Mouse (Mus musculus) liver, embryonic 14.5 days (tissue): ENCODE data around the gene Iqschfp. TPM values are rescaled to one million over a fixed set of nuclear protein-coding genes. Genes with fewer than 3 reads are reported as not detected.

ENCODE experiments used
- ATAC-seq: fragments of 200-750 bp; cut with Nextera tagmentation; 2 replicates; pipeline ENCODE4 v1.8.0; 2017; ENCODE audit warnings: moderate number of reproducible peaks, mild to moderate bottlenecking, moderate library complexity; ENCODE audit not compliant: insufficient read depth
- DNase-seq, 3 experiments: peaks; one replicate each; pipeline ENCODE4 v3.0.0-alpha.2; 2012 to 2013; ENCODE audit warnings: low read depth in 3 of 3, low spot score in 3 of 3
- H3K27ac ChIP-seq: fragments of 300-500 bp; sonication (generic); 2 replicates; pipeline ENCODE4 v1.5.1; 2014; ENCODE audit warnings: moderate library complexity, mild to moderate bottlenecking, control low read depth, inconsistent platforms
- H3K27me3 ChIP-seq: fragments of 300-500 bp; sonication (generic); 2 replicates; pipeline ENCODE4 v1.6.1; 2014; ENCODE audit warnings: mild to moderate bottlenecking, low read length, moderate library complexity; ENCODE audit not compliant: control insufficient read depth, insufficient read depth
- H3K36me3 ChIP-seq: fragments of 300-500 bp; sonication (generic); replicated peaks from 2 replicates; pipeline ENCODE4 v1.6.1; 2014; ENCODE audit warnings: low read depth; ENCODE audit not compliant: control insufficient read depth, insufficient read depth
- H3K4me1 ChIP-seq, 2 experiments: fragments of 200-500 bp in 1 of 2; fragments of 300-500 bp in 1 of 2; sonication (generic) in 1 of 2; replicated peaks; 2 replicates each; pipeline ENCODE4 v1.6.1; 2012 to 2014; ENCODE audit warnings: antibody characterized with exemption in 1 of 2, inconsistent platforms in 1 of 2, low read length in 1 of 2; ENCODE audit not compliant: control insufficient read depth in 2 of 2, insufficient read depth in 2 of 2
- H3K4me2 ChIP-seq: fragments of 300-500 bp; sonication (generic); 2 replicates; pipeline ENCODE4 v1.6.1; 2014; ENCODE audit warnings: low read depth, mild to moderate bottlenecking, control low read depth, moderate library complexity
- H3K4me3 ChIP-seq, 2 experiments: fragments of 200-500 bp in 1 of 2; fragments of 300-500 bp in 1 of 2; sonication (generic) in 1 of 2; 2 replicates each; pipeline ENCODE4 v1.5.1; 2012 to 2014; ENCODE audit warnings: low read depth in 2 of 2, low read length in 2 of 2, mild to moderate bottlenecking in 2 of 2, control low read depth in 1 of 2, inconsistent platforms in 1 of 2, moderate library complexity in 1 of 2; ENCODE audit not compliant: insufficient read depth in 1 of 2
- H3K9ac ChIP-seq: fragments of 300-500 bp; sonication (generic); replicated peaks from 2 replicates; pipeline ENCODE4 v1.6.1; 2014; ENCODE audit warnings: mild to moderate bottlenecking, control low read depth, moderate library complexity
- H3K9me3 ChIP-seq: fragments of 300-500 bp; sonication (generic); 2 replicates; pipeline ENCODE4 v1.6.1; 2016; ENCODE audit warnings: low read length, mixed read lengths; ENCODE audit not compliant: control insufficient read depth
- CTCF ChIP-seq: IDR thresholded peaks from 2 replicates; pipeline ENCODE4 v1.5.1; 2016; ENCODE audit warnings: antibody characterized with exemption, low read depth, control low read depth
- EP300 ChIP-seq: IDR thresholded peaks from 2 replicates; pipeline ENCODE4 v1.6.1; 2016; ENCODE audit warnings: antibody characterized with exemption, low read depth
- WGBS: fragments of 180-500 bp; shearing (Covaris S2); extraction: QIAGEN DNeasy Blood & Tissue Kit; methylation state at CpG from one replicate; pipeline ENCODE4 v1.1.7; 2014; ENCODE audit not compliant: insufficient replicate concordance; 5-methylcytosine and 5-hydroxymethylcytosine counted together
- polyA plus RNA-seq, 2 experiments: library from polyadenylated mRNA; depleted of rRNA in 1 of 2; stranded (reverse) in 1 of 2; unstranded in 1 of 2; fragments of >200 nt; fragmentation: Nextera tagmentation in 1 of 2; extraction: Ambion mirVana in 1 of 2; gene quantifications; 2 replicates each; pipeline versions ENCODE4 v1.2.1 to v1.2.3; 2012 to 2014

Iqschfp gene
- polyA plus RNA-seq, 2 experiments, result not detected

DNA sequence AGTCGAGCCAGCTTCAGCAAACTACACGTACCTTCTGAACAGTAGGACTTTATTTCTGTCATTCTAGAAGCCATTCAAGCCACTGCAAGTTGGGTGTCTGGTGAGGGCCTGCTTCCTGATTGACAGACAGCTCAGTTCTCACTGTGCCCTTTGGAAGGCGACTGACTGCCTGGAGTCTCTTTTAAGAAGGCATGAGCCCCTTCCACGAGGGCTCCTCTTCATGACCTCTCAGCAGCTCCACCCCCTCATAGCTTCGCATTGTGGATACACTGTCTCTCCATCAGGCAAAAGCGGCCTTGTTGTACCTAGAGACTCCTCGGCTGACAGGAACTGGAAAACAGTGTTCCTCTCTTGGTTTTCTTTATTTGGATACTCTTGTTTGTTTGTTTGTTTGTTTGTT, 676.7 kb downstream of the Iqschfp start:
- Histone ChIP-seq H3K27ac (no peak overlapping the region), H3K4me3 (no peak overlapping the region), H3K4me2 (no peak overlapping the region), H3K9me3 (no peaks in the 10 kb centered on the region), H3K27me3 (no peaks in the 10 kb centered on the region), H3K4me1 (no peaks in the 10 kb centered on the region), H3K36me3 (no peaks in the 10 kb centered on the region), H3K9ac (no peak overlapping the region)
- no peak for TF ChIP-seq EP300
- no peak for TF ChIP-seq CTCF
- no peak for DNase-seq
- no peak for ATAC-seq
- WGBS, result 60% methylated on average over 7 of the region's 7 CpGs

DNA sequence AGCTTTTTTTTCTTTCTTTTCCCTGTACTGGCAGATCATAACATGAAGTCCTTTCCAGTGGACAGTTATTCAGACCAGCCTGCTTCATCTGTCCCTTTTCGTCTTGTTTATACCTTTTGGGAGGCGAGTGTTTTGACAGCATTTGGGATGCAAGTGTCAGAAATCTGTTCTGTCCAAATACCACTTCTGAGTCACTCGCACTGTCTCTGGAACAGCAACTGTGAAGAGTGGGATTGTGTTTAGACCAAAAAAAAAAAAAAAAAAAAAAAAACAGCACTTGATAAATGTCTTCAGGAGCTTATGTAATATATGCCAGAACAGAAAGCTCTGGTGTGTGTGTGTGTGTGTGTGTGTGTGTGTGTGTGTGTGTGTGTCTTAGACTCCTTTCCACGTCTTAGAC, 678.3 kb downstream of the Iqschfp start:
- Histone ChIP-seq H3K9me3 (no peaks in the 10 kb centered on the region), H3K36me3 (no peaks in the 10 kb centered on the region), H3K4me2 (no peak overlapping the region), H3K9ac (no peak overlapping the region), H3K4me1 (no peaks in the 10 kb centered on the region), H3K4me3 (no peak overlapping the region), H3K27me3 (no peaks in the 10 kb centered on the region), H3K27ac (no peak overlapping the region)
- no peak for TF ChIP-seq EP300
- TF ChIP-seq CTCF, result no peak
- no peak for DNase-seq
- ATAC-seq, result no peak
- 63% methylated on average over 4 of the region's 4 CpGs for WGBS

DNA sequence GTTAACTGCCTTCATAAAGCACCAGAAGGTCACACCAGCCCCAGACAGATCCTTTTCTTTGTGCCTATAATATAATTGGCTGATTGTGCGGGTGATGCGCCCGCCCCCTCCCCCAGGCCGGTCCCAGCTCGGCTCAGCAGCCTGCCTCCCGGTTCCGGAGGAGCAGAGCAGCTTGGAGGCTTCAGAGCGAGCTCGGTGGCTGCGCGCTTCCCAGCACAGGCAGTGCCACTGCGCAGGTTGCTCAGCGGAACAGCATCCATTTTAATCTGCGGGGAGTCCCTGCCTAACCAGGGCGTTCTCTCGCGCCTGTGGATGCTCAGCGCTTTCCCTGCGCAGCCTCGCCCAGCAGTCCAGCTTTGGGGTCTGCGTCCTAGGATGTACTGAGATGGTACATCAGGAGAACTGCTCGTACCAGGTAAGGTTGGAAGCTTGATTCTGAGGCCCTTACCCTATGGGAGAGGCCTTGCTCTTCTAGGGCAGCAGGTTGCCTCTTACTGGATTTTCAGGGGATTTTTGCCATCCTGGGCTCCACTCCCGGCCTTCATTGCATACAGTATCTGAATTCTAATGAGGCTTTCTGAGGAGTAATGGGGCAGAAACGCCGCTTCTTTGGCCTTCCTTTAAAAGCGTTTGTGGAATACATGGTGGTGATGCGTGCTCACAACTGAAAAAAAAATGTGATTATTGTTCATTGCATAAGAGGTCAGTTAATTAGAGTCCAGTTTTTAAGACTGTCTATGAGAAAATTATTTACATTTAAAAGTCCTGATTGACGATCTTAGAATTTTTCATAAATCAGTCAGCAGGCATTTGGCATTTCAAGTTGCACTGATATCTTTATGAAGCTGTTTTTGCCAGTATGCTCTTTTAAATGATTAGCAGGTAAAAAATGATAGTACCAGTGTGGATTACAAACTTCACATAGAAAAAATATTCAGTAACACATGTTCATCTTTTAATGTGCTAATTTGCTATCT, 680.5 kb downstream of the Iqschfp start:
- Histone ChIP-seq H3K36me3 (no peaks in the 10 kb centered on the region), H3K27ac (no peak overlapping the region), H3K4me2 (peak overlapping the region; percentile 13; the same call in 1 of the 2 replicates), H3K4me3 (no peak overlapping the region), H3K27me3 (no peaks in the 10 kb centered on the region), H3K9me3 (no peaks in the 10 kb centered on the region), H3K9ac (no peak overlapping the region), H3K4me1 (no peaks in the 10 kb centered on the region)
- DNase-seq, result no peak
- TF ChIP-seq EP300, result no peak
- TF ChIP-seq CTCF, result no peak
- no peak for ATAC-seq
- WGBS, result 28% methylated on average over 28 of the region's 28 CpGs

DNA sequence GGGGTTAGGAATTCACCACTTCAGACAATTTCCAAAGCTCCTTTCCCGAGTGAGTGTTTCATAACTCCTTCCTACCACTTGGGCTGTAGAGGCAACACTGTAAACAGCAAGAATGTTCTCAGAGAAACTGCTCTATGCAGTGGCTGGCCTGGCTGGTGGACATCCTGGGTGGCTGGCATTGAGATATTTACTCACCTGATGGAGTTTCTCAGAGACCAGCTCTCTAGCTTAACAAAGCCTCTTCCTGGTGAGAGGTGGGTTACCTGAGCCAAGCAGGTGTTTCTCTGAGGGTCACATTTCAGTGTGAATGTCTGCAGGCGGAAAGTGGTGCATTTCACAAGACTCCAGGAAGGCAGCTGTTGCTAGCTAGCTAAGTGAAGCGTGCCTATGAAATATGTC, 681.2 kb downstream of the Iqschfp start:
- no peak overlapping the region for H3K4me3 ChIP-seq

DNA sequence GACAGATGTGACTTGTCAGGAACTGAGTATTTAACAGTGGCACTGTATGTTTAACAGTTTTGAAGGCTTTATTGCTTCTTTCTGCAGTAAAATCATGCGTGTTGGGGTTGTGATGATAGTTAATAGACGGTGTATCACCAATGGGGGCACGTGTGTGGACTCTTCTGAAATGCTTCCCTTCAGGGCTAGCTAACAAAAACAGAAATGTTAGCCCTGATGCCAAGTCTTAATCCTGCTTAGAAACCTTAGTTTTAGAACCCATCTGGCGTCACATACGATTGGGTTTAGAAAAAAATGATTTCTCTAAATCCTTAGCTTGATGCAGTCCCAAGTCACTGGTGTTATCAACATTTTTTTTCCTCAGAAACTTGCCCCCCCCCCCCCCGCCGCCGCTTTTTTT, 682.1 kb downstream of the Iqschfp start:
- no peak overlapping the region for H3K4me2 ChIP-seq
- no peaks in the 10 kb centered on the region for H3K36me3 ChIP-seq
- no peak overlapping the region for H3K9ac ChIP-seq
- H3K27me3 ChIP-seq, result no peaks in the 10 kb centered on the region
- no peak overlapping the region for H3K27ac ChIP-seq
- DNase-seq (no peak), ATAC-seq (no peak)
- H3K9me3 ChIP-seq, result no peaks in the 10 kb centered on the region
- no peak overlapping the region for H3K4me3 ChIP-seq
- no peak for TF ChIP-seq CTCF
- no peak for TF ChIP-seq EP300
- no peaks in the 10 kb centered on the region for H3K4me1 ChIP-seq
- WGBS, result 49% methylated on average over 8 of the region's 8 CpGs

More for the DNA sequence above, 681.2 kb downstream of the Iqschfp start:
- no peak for DNase-seq
- no peaks in the 10 kb centered on the region for H3K36me3 ChIP-seq
- WGBS, result 56% methylated on average over 3 of the region's 3 CpGs
- no peak overlapping the region for H3K9ac ChIP-seq
- ATAC-seq, result no peak
- no peaks in the 10 kb centered on the region for H3K9me3 ChIP-seq
- no peaks in the 10 kb centered on the region for H3K4me1 ChIP-seq
- no peak overlapping the region for H3K27ac ChIP-seq
- H3K27me3 ChIP-seq, result no peaks in the 10 kb centered on the region
- TF ChIP-seq CTCF, result no peak
- TF ChIP-seq EP300, result no peak
- no peak overlapping the region for H3K4me2 ChIP-seq
